ENCODE assay signal across 12 mouse cellular contexts in genomic region chr15:47299787-47300186, GRCm38 (mm10).
"Had no signal": no experiment of that assay in that cellular context is flagged by ENCODE, and none has a peak within 500 bp of the region (broad histone marks: within the 10 kb centered on the region; RNA-seq: fewer than 3 reads in every experiment).

No protein-coding gene starts in this region.

- H3K27me3 ChIP-seq: limb, embryonic 12.5 days had no signal

- H3K4me3 ChIP-seq: limb, embryonic 12.5 days had no signal

- DNase-seq: kidney, adult 8-10 months; kidney, postnatal 25 days; layer of hippocampus, postnatal 36 days; liver; lung, adult 18-20 months; right cerebral cortex, postnatal 4 days; spleen, adult 18-20 months; thymus, adult 18-20 months; thymus, postnatal 25 days had no signal

- H3K4me2 ChIP-seq: limb, embryonic 12.5 days had no signal

- H3K36me3 ChIP-seq: limb, embryonic 12.5 days had no signal

- H3K4me1 ChIP-seq: limb, embryonic 12.5 days had no signal

- H3K9ac ChIP-seq: limb, embryonic 12.5 days; liver, embryonic 14.5 days had no signal

- ATAC-seq: midbrain, embryonic 16.5 days had no signal

- H3K27ac ChIP-seq: limb, embryonic 12.5 days; liver, embryonic 14.5 days had no signal
